Mouse (Mus musculus) cortical plate, adult 2 months (tissue): ENCODE data around the gene Hgf.

Source experiments
- CTCF ChIP-seq: fragments of 200-500 bp; IDR thresholded peaks from 2 replicates; pipeline ENCODE4 v1.5.1; 2011; ENCODE audit warnings: mild to moderate bottlenecking, control low read depth, low read length; ENCODE audit not compliant: insufficient read depth; ENCODE audit errors: extremely low read depth
- POLR2A ChIP-seq: fragments of 200-500 bp; IDR thresholded peaks from 2 replicates; pipeline ENCODE4 v1.6.1; 2011; ENCODE audit warnings: mild to moderate bottlenecking, low read length, control low read depth; ENCODE audit not compliant: insufficient read depth; ENCODE audit errors: extremely low read depth

- TF ChIP-seq CTCF (no peak), POLR2A (no peak)
Observed at GRCm38 (mm10) chr5:16506702-16507350, 46.5 kb upstream of the Hgf start.
